Mouse (Mus musculus) left cerebral cortex, adult 9 months (tissue): ENCODE measurements around the gene Olfr566.

Experiments
- DNase-seq, 2 experiments: peaks; one replicate each; pipeline ENCODE4 v3.0.0; 2022; ENCODE audit warnings: low spot score in 2 of 2

The Olfr566 gene

GRCm38 (mm10) chr7:102858665-102859064 lies at the start of gene Olfr566:
Olfr566 (minus strand) TSS chr7:102858765.
- DNase-seq = no peak

- DNase-seq = no peak
Measured at GRCm38 (mm10) chr7:102890782-102891181, 32.2 kb upstream of the Olfr566 start, which contains the start of gene Olfr569. Olfr569 (minus strand) TSS chr7:102890882.

GRCm38 (mm10) chr7:102876822-102877221 lies 18.3 kb upstream of the Olfr566 start, which contains the start of gene Olfr568:
Olfr568 (plus strand) TSS chr7:102877122.
- DNase-seq = no peak

- no peak for DNase-seq
Measured at GRCm38 (mm10) chr7:102855807-102856206, 2.8 kb downstream of the Olfr566 start.
